Mouse (Mus musculus) midbrain, postnatal 0 days (tissue): ENCODE measurements at regions not wholly inside any gene's neighbourhood (a gene's known extent, or its start where the extent isn't known, plus 50 kb on each side); places are given as distances from the start of the nearest gene placed in this dataset.

ENCODE experiments used
- ATAC-seq: fragments of 200-750 bp; cut with Nextera tagmentation; 2 replicates; pipeline ENCODE4 v1.8.0; 2017; ENCODE audit warnings: moderate number of reproducible peaks, mild to moderate bottlenecking, moderate TSS enrichment, moderate library complexity; ENCODE audit not compliant: low FRiP score
- DNase-seq: peaks from one replicate; pipeline ENCODE4 v3.0.0-alpha.2; 2015; ENCODE audit warnings: low spot score
- H3K27ac ChIP-seq: fragments of 300-500 bp; sonication (generic); 2 replicates; pipeline ENCODE4 v1.5.1; 2014; ENCODE audit warnings: low read depth, mild to moderate bottlenecking, low read length, mixed read lengths
- H3K27me3 ChIP-seq: fragments of 300-500 bp; sonication (generic); 2 replicates; pipeline ENCODE4 v1.6.1; 2014; ENCODE audit warnings: low read length, control low read depth, mixed read lengths; ENCODE audit not compliant: insufficient read depth
- H3K36me3 ChIP-seq: fragments of 300-500 bp; sonication (generic); 2 replicates; pipeline ENCODE4 v1.6.1; 2014; ENCODE audit warnings: low read length, control low read depth, mixed read lengths; ENCODE audit not compliant: insufficient read depth
- H3K4me1 ChIP-seq: fragments of 300-500 bp; sonication (generic); 2 replicates; pipeline ENCODE4 v1.6.1; 2014; ENCODE audit warnings: mild to moderate bottlenecking, control low read depth, antibody characterized with exemption, low read length, mixed read lengths; ENCODE audit not compliant: insufficient read depth
- H3K4me2 ChIP-seq: fragments of 300-500 bp; sonication (generic); 2 replicates; pipeline ENCODE4 v1.6.1; 2014; ENCODE audit warnings: low read depth, mild to moderate bottlenecking, low read length, mixed read lengths; ENCODE audit not compliant: poor library complexity, severe bottlenecking
- H3K4me3 ChIP-seq: fragments of 300-500 bp; sonication (generic); 2 replicates; pipeline ENCODE4 v1.5.1; 2014; ENCODE audit warnings: low read depth, mild to moderate bottlenecking, low read length, moderate library complexity
- H3K9ac ChIP-seq: fragments of 300-500 bp; sonication (generic); replicated peaks from 2 replicates; pipeline ENCODE4 v1.6.1; 2014; ENCODE audit warnings: mild to moderate bottlenecking, low read length, moderate library complexity, mixed read lengths; ENCODE audit not compliant: poor library complexity, severe bottlenecking
- H3K9me3 ChIP-seq: fragments of 300-500 bp; sonication (generic); 2 replicates; pipeline ENCODE4 v1.6.1; 2016; ENCODE audit warnings: low read length, control low read depth
- CTCF ChIP-seq: IDR thresholded peaks from 2 replicates; pipeline ENCODE4 v1.5.1; 2016; ENCODE audit warnings: antibody characterized with exemption, mild to moderate bottlenecking
- WGBS: fragments of 180-500 bp; shearing (Covaris S2); extraction: QIAGEN DNeasy Blood & Tissue Kit; methylation state at CpG from one replicate; pipeline ENCODE4 v1.1.7; 2014; 5-methylcytosine and 5-hydroxymethylcytosine counted together

GRCm38 (mm10) chr2:117766450-117766849 is 345.2 kb upstream of the Thbs1 start:
- no peak for DNase-seq
- no peak for TF ChIP-seq CTCF

DNA sequence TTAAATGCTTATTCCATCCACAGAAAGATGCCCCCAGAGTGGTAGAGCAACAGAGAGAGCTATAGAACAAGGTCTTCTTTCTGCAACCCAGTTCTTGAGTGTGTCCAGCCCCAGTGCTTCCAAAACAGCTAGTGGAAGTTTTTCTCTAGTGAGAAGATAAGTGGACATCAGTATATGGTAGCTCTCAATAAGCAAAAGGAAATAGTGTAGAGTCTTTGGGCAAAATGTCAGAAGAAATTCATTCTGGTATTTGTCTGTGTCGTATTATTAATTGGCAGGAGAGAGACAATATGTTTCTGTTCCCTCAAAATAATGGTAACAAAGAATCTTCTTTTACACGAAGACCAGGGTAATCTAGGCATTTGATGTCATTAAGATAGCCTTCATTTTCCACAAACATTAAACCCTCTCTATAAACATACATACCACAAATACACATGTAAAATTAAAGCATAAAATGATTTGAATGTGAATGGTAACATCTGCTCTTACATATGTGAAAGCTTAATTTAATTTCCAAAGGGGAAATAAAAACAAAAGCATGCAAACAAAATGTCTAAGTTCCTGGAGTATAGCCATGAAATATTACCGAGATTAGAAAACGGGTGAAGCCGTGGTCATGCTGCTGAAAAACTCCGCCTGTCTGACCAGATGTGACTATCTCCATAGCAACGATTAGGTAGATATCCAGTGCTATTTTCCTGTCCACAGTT is 342.1 kb upstream of the Thbs1 start:
- 0 out of 2 replicates have a peak overlapping the region, but pooled peaks have one; percentile 6 for H3K27ac ChIP-seq
- no peaks in the 10 kb centered on the region for H3K36me3 ChIP-seq
- no peak overlapping the region for H3K9ac ChIP-seq
- WGBS = 57% methylated on average over 7 of the region's 7 CpGs
- TF ChIP-seq CTCF = no peak
- H3K9me3 ChIP-seq = no peaks in the 10 kb centered on the region
- H3K4me1 ChIP-seq = no peaks in the 10 kb centered on the region
- ATAC-seq = no peak
- DNase-seq = peak; percentile 38
- no peaks in the 10 kb centered on the region for H3K27me3 ChIP-seq
- H3K4me3 ChIP-seq = no peak overlapping the region
- H3K4me2 ChIP-seq = no peak overlapping the region

More at GRCm38 (mm10) chr2:117766450-117766849, 345.2 kb upstream of the Thbs1 start:
- Histone ChIP-seq H3K9ac (no peak overlapping the region), H3K9me3 (no peaks in the 10 kb centered on the region), H3K27me3 (no peaks in the 10 kb centered on the region), H3K4me2 (no peak overlapping the region), H3K27ac (no peak overlapping the region), H3K36me3 (no peaks in the 10 kb centered on the region), H3K4me3 (no peak overlapping the region), H3K4me1 (no peaks in the 10 kb centered on the region)
- 88% methylated on average over 3 of the region's 3 CpGs for WGBS
- no peak for ATAC-seq

DNA sequence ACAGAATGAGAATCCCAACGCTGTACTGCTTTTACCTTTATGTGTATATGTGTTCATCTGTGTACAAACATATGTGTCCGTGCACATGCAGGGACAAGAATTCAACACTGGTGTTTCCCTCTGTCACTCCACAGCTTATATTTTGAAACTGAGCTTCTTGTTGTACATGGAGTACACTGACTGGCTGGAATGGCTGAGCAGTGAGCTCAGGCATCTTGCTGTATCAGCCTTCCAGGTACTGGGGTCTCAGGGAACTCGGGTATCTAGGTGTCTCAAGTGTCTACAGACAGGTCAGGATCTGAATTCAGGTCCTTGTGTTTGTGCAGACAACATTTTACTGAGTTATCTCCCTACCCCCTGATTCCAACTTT is 341.6 kb upstream of the Thbs1 start:
- no peak for TF ChIP-seq CTCF
- H3K27me3 ChIP-seq = no peaks in the 10 kb centered on the region
- no peaks in the 10 kb centered on the region for H3K36me3 ChIP-seq
- H3K9ac ChIP-seq = no peak overlapping the region
- 0 out of 2 replicates have a peak overlapping the region, but pooled peaks have one; percentile 6 for H3K27ac ChIP-seq
- H3K4me2 ChIP-seq = no peak overlapping the region
- H3K9me3 ChIP-seq = no peaks in the 10 kb centered on the region
- H3K4me1 ChIP-seq = no peaks in the 10 kb centered on the region
- DNase-seq (no peak), ATAC-seq (no peak)
- WGBS = 81% methylated on average over 3 of the region's 3 CpGs
- H3K4me3 ChIP-seq = no peak overlapping the region

GRCm38 (mm10) chr2:117780287-117780686 is 331.4 kb upstream of the Thbs1 start:
- H3K4me2 ChIP-seq = no peak overlapping the region
- H3K36me3 ChIP-seq = no peaks in the 10 kb centered on the region
- DNase-seq (no peak), ATAC-seq (no peak)
- no peaks in the 10 kb centered on the region for H3K27me3 ChIP-seq
- 80% methylated on average over 3 of the region's 3 CpGs for WGBS
- no peaks in the 10 kb centered on the region for H3K9me3 ChIP-seq
- no peak overlapping the region for H3K4me3 ChIP-seq
- no peak overlapping the region for H3K27ac ChIP-seq
- H3K9ac ChIP-seq = no peak overlapping the region
- no peak for TF ChIP-seq CTCF
- H3K4me1 ChIP-seq = no peaks in the 10 kb centered on the region

DNA sequence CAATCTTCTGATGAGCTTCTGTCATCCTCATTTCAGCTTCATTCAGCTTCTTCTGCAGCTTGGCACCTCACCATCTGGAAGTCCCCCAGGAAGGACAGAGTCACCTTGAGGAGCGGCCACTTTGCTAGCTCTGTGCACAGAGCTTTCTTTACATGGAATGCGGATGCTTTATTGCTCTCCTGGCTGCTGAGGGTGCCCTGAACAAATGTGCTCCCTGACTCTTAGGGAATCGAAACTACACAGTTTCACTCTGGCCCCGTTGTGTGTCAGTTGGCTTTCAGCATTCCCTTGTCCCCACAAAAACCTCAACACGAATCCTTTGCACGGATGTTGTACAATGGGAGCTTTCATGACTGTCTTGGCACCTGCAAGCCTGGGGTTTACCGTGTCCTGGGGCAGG is 330.9 kb upstream of the Thbs1 start:
- no peak overlapping the region for H3K9ac ChIP-seq
- H3K4me2 ChIP-seq = no peak overlapping the region
- H3K27me3 ChIP-seq = no peaks in the 10 kb centered on the region
- no peak for TF ChIP-seq CTCF
- no peak overlapping the region for H3K27ac ChIP-seq
- ATAC-seq (no peak), DNase-seq (no peak)
- no peaks in the 10 kb centered on the region for H3K9me3 ChIP-seq
- no peaks in the 10 kb centered on the region for H3K36me3 ChIP-seq
- no peak overlapping the region for H3K4me3 ChIP-seq
- 82% methylated on average over 7 of the region's 7 CpGs for WGBS
- no peaks in the 10 kb centered on the region for H3K4me1 ChIP-seq

DNA sequence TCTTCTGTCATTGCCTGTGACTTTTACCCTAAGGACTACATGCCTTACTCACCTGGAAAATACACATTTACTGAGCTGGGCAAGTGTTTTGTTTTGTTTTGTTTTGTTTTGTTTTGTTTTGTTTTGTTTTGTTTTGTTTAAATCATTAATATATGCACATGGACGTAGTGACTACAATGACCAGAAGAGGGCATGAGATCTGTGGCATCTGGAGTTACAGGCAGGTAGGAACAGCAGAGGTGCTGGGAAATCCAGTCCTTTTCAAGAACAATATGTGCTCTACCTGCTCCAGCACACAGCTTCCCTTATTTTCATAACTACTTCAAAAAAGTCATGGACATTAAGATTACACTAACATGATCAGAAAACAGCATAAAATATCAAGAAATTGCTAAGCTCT is 324.4 kb upstream of the Thbs1 start:
- Histone ChIP-seq H3K27me3 (no peaks in the 10 kb centered on the region), H3K4me2 (no peak overlapping the region), H3K4me3 (no peak overlapping the region), H3K36me3 (no peaks in the 10 kb centered on the region), H3K27ac (no peak overlapping the region), H3K9me3 (no peaks in the 10 kb centered on the region), H3K4me1 (no peaks in the 10 kb centered on the region), H3K9ac (no peak overlapping the region)
- ATAC-seq (no peak), DNase-seq (no peak)
- peak; percentile 15; the same call in 1 of the 2 replicates for TF ChIP-seq CTCF
- WGBS = 68% methylated on average over 1 of the region's 1 CpGs
